Mouse (Mus musculus): ENCODE results near the gene Atp1b3. TPM values are rescaled to one million over a fixed set of nuclear protein-coding genes. Genes with fewer than 3 reads are reported as not detected.
"Not testable (repeated sequence)": the region's sequence is repeated elsewhere in the genome, so short reads cannot be mapped to it uniquely, and the experiment has no call there.

Atp1b3 gene
- 100 to 1,000 TPM in 2 of 4 experiments, 10 to 100 TPM in 2; 95.9 to 111 (median 103) TPM for total RNA-seq (2022)

DNA sequence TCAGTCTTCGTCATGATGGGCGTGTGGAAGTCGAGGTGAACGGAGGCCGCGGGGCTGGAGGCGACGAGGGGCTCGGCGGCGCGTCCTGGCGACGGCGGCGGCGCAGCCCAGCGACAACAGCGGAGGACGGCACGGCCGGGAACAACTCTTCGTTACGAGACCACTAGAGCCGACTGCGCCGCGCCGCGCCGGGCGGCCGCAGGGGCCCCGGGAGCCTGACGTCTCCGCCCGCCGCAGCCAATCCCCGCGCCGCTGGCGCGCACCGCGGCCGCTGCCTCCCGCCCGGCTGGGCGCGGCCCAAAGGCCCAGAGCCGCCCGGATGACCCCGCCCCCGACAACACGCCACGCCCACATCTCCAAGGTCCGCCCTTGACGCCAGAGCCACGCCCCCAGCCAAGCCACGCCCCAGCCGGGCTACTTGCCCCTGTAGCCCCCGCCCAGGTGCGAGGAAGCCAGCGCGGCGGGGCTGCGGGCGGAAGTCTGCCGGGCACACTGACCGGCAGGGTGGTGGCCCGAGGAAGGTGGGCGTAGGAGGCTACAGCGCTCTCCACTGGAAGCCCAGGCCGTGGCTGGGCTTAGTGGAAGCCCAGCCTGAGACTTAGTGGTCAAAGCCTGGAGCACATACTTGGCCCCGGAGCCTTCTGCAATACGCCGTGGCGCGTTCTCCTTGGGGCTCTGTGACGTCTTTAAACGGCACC, at the start of gene Atp1b3:
TSS of gene Atp1b3 (minus strand) at position 302 of the 698 bp plus-strand sequence.
- DNase-seq (ENCODE audit: low spot score in 2 of 2) = peak; percentile 95 to 98

DNA sequence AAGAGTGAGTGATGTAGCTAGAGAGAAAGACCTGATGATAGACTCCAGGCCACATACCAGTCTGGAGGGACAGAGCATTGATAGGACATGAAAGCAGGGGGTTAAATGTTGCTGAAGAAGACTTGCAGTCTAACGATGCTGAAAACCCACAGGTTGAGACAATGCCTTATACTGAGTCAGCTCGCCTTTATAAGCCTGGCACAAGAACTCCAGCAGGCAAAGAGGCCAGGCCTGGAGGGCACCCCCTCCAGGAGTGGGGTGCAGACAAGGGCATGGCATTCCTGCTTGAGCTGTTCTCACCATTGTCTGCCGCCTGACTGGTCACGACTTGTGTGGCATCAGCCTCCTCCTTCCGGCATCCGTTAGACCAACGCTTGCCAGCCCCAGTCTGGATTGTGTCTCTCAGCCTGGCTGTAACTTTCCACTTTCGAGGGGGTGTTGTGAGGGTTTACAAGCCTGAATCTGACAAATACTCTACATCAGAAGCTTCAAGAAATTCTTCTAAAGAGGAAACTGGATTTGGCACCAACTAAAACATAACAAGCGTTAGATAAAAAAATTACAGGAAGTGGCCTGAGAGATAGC, 48.7 kb upstream of the Atp1b3 start:
- no peak for DNase-seq (ENCODE audit: low spot score in 2 of 2)

DNA sequence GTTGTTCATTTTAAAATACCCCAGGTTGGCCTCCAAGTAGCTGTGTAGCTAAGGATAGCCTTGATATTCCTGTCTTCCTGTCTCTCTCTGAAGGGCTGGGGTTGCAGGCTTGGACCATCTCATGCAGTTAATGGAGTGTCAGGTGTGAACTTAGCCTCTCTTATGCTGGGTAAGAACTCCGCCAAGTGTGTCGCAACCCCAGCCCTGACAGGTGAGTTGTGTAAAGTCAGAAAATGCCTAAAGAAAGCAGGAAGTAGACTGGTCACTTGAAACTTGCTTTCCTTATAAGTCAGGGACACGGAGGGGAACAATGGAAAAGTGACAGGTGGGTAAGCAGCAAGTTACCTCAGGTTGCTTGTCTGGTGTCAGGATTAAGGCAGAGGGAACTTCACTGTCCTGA, 40.1 kb upstream of the Atp1b3 start:
- no peak for DNase-seq (ENCODE audit: low spot score in 2 of 2)

DNA sequence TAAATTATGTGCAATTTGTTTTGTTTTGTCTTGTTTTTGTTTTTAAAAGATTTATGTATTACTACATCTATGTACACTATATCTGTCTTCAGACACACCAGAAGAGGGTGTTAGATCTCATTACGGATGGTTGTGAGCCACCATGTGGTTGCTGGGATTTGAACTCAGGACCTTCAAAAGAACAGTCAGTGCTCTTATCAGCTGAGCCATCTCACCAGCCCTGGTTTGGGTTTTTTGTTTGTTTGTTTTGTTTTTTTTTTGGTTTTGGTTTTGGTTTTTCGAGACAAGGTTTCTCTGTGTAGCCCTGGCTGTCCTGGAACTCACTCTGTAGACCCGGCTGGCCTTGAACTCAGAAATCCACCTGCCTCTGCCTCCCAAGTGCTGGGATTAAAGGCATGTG, 35.7 kb upstream of the Atp1b3 start:
- not testable (repeated sequence) for DNase-seq (ENCODE audit: low spot score in 2 of 2)

DNA sequence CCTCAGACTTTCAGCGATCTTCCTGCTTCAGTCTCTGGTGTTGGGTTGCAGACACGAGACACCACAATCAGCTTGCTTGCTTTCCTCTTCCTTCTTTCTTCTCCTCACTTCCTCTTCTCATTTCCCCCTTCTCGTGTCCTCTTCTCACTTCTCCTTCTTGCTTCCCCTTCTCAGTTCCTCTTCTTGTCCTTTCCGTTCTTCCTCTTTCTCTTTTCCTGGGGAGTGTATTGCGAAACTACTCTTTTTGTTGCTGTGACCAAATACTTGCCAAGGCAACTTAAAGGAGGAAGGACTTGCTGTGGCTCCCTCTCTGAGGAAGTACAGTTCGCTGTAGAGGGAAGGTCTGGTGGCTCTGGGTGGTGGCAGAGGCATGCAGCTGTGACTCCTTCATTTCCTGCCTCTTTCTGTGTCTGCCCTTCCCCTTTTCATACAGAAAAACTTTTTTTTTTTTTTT, 35.2 kb upstream of the Atp1b3 start:
- DNase-seq (ENCODE audit: low spot score in 2 of 2) = no peak

DNA sequence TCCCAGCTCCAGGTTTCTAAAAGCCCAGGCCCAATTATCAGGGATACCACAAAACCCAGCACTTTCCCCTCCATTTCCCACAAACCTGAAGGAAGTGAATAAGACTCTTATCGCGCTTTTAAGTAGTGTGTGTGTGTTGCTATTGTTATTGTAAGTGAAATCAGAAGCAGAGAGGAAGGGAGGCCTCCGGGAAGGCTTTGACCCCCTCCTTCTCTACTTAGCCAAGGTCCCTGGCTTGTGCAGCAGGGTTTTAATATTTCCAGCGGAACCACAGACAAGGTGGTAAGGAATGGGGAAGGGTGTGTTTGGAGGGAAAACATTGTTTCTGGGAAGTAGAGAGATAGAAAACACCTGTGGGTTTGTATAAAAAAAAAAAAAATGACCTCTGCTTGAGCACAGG, 34.4 kb upstream of the Atp1b3 start:
- DNase-seq (ENCODE audit: low spot score in 2 of 2) = no peak

DNA sequence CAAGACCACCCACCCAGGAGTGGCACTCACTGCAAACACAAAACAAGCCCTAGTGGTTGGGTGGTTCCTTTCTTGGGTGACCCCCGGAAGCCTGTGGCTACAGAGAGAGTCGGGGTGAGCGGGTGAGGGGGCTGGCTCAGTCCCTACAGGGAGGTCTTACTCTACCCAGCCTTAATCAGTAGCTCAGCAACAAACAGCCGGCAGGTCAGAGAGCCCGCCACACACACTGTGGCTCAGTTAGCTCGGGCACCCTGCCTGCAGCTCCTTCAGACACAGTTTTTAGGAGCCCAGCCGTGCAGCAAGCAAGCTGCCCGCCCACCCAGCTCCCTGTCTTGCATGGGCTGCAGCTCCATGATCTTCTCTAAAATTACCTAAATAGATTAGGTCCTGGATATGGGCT, 33.9 kb upstream of the Atp1b3 start:
- no peak for DNase-seq (ENCODE audit: low spot score in 2 of 2)

DNA sequence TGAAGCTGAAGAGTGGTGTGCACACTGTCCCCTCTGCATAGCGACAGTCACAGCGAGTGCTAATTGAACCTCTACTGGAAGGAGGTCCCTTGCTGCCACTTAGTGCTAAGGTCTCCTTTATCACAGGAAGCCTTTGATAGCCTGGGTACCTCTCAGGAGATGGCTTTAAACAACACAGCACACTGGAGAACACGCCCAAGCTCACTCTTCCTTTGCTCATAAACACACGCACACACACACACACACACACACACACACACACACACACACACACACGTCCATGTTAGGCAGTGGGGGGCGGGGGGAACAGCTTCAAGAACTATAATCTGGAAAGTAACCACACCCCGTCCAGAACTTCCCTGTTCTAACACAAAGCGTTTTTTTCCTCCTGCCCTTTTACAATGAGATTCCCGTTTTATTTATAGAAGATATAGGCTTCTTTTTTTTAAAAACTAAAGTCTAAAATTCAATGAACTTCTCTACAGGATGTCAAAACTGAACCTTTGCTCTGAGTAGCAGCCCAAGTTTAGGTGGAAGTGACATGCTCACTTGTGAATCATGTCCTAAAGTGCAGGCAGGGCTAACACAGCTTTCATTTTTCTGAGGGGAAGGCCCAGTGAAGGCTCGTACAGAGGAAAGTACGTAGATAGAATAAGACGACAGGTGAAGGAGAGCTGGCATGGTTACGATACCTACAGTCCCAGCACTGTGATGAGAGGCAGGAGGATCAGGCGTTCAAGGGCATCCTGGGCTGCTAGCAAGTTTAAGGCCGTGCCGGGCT, 30.9 kb upstream of the Atp1b3 start:
- no peak for DNase-seq (ENCODE audit: low spot score in 2 of 2)

DNA sequence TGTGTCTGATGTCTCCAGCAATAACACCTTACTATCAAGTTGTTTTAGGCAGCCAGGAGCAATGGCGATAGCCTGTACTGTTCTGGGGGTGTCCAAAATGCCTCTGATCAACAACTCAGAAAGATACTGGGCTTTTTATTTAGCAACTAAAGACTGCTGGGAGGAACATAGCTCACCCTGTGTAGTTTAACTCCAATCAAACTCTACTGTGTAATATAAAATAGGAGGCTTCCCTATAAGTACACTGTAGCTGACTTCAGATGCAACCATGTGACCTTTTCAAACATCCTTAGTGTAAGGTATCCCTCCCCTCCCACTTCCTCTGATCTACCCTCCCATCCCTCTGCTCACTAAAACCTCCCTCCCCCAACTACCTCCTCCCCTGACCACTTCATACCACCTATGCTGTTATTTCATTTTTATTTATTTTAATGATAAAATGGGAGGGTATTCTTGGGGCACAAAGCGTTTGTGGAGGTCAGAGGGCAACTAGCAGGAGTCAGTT, 29.5 kb upstream of the Atp1b3 start:
- no peak for DNase-seq (ENCODE audit: low spot score in 2 of 2)

DNA sequence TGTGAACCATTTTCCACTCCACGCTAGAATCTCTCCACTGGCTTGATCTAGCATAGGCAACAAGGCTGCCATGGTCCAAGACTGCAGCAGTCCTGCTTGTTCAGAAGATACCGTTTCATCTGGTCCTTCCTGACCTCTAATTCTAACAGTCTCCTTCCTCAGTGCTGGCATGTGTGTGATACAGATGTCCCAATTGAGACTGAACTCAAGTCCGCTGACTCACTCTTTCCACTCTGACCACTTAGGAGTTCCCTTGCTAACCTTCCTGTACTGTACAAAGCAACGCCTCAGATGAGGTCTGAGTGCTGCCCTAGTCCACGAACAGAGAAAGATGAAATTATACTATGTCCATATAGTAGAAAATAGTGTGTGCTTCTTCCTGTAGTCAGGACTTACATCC, 28.9 kb upstream of the Atp1b3 start:
- no peak for DNase-seq (ENCODE audit: low spot score in 2 of 2)

DNA sequence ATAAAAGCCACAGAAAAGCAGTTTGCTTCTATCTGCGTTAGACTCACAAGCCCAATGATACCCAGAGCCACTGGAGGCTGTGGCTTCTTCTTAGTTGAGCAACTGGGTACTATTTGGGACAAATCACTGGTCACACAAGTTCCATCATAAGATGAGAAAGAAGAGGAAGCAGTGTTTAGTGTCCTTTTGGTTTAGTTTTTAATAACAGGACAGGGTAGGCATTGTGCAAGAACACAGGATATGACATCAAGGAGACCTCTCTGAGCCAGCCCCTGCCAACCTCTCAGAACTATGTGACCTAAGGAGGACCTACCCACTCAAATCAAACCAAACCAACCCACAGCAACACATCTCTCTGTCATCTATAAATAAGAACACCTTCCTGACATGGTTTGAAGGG, 27.7 kb upstream of the Atp1b3 start:
- DNase-seq (ENCODE audit: low spot score in 2 of 2) = no peak

DNA sequence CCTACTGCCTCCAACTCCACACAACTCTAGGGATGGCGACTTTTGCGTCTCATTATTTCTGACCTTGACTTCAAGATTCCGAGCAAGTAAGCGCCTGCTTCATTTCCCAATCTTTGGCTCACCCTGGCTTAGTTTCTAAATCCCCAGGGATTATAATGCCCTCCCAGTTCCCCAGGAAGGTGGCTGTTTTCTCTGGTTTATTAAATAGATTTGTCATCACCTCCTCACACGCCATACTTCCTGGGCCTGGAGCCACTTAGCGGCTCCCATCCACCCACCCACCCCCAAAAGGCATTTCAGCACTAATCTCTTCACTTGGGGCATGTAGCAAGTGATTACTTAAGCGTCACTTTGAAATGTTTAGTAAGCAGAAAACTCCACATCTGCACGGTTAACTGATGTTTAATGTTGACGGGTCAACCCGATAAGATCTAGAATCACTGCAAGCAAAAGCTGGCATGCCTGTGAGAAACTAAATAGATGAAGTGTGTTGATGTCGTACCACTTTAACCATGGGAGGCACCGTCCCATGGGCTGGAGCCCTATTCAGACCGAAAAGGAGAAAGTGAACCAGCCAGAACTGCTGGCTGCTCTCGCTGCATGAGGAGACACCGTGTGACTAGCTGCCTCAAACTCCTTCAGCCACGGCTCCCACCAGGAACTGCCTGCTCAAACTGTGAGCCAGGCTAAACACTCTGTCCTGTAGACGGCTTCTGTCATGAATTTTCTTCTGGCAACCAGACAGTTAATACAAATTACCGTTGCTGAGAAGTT, 19.7 kb upstream of the Atp1b3 start:
- DNase-seq (ENCODE audit: low spot score in 2 of 2) = no peak

DNA sequence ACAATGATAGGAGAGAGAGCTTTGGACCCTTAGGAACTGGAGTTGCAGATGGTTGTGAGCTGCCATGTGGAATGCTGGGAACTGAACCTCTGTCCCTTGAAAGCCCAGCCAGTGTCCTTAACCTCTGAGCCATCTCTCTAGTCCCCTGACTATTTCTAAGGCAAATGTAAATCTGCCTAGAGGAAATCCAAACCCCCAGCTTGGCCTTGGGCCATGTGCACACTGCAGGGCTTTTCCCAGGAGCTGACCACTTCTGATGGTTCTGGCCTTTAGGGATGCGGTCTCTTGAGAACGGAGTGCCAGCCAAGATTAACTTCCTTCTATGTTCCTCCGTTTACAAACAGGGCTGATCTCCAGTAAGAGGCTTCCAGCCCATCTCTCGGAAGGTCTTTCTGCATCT, 18.5 kb upstream of the Atp1b3 start:
- no peak for DNase-seq (ENCODE audit: low spot score in 2 of 2)

DNA sequence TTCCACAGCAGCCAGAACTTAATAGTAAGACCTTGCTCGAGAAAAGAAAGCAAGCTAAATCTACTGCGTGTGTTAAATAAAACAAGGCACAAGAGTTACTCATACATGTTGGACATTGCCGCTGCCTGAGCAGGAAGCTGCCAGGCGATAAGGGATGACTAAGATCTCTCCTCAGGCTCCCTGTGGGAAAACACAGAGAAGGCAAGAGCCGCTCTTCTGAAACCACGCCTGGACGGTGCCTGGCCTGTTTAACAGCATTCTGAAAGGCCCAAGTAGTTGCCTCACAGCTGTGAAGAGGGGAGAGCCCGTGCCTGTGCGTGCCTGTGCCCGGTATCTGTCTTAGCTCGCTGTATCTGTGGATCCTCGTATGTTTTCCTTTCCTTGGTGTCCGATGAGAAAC, 17.2 kb upstream of the Atp1b3 start:
- DNase-seq (ENCODE audit: low spot score in 2 of 2) = no peak

DNA sequence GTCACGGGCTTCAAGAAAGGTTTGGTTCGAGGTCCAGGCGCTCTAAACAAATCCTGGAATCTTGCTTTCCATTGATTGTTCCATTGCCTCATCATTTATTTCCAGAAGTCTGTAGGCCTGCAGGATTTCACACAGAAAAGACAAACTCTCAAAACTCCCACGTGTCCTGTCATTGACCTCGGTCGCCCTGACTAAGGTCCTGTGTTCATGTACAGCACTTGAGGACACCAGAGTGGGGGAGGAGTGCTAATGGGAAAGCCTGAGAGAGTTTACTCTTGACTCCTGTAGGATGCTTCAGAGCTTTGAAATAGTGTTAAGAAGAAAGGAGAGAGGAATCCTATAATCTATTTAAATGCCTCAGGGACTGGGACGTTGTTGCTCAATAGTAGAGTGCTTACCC, 15.3 kb upstream of the Atp1b3 start:
- no peak for DNase-seq (ENCODE audit: low spot score in 2 of 2)

DNA sequence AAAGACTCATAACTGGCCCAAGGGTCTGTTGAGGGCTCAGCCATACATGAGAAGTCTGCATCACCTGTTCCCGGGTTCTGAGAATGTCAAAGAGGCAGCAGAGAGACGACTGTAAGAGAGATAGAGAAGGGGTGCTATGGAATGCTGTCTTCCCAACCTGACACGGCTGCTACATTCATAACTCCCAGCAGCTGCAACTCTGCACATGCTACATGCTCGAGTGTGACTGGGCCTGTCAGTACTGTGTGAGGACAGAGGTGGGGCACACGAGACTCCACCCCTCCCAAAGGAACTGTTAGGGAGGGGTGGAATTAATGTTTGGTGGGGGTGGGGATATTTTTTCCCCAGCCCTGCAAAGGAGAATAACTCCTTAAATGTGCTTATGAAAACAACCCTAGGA, 14.5 kb upstream of the Atp1b3 start:
- DNase-seq (ENCODE audit: low spot score in 2 of 2) = no peak

DNA sequence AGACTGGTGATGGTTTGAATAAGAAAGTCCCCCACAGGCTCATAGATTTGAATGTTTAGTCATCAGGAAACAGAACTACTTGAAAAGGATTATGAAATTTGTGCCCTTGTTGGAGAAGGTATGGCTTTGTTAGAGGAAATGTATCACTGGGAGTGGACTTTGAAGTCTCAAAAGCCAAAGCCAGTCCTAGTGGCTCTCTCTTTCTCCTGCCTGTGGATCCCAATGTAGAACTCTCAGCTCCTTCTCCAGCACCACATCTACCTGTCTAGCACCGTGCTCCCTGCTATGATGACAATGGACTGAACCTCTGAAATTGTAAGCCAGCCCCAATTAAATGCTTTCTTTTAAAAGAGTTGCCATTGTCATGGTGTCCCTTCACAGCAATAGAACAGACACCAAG, 12.9 kb upstream of the Atp1b3 start:
- DNase-seq (ENCODE audit: low spot score in 2 of 2) = no peak

DNA sequence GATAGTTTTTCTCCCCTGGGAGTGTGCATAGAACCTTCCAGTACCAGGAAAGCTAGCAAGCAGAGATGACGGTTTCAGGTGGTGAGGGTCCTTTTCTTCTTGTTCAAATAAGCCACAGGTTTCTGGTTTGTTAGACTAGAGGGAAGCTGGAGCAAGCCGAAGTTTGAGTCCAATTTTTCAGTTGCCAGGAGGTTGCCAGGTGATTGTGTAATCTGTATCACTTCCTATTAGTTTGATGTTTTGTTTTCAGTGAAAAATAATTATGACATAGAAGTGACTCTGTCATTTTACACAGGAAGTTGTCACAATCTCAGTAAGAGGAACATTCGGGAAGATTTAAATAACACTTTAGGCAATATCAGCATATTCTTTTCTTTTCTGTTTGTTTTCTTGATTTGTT, 11.6 kb upstream of the Atp1b3 start:
- no peak for DNase-seq (ENCODE audit: low spot score in 2 of 2)

DNA sequence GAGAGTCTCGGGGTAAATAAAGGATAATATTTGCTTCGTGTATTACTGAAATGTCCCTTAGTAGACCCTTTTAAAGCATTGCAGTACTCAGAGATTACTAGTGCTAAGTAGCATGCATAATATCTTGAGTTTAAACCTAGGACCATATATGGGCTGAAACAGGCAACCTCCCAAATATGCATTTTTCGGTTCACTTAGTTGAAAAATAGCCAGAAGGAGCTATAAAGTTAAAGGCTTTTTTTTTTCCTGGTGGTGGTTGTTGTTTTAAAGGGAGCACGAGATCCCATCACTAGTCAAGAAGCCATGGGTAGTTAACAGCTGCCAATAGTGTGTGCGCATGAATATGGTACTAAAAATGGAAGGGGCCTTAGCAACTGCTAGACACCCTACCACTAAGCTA, 6.8 kb upstream of the Atp1b3 start:
- no peak for DNase-seq (ENCODE audit: low spot score in 2 of 2)

DNA sequence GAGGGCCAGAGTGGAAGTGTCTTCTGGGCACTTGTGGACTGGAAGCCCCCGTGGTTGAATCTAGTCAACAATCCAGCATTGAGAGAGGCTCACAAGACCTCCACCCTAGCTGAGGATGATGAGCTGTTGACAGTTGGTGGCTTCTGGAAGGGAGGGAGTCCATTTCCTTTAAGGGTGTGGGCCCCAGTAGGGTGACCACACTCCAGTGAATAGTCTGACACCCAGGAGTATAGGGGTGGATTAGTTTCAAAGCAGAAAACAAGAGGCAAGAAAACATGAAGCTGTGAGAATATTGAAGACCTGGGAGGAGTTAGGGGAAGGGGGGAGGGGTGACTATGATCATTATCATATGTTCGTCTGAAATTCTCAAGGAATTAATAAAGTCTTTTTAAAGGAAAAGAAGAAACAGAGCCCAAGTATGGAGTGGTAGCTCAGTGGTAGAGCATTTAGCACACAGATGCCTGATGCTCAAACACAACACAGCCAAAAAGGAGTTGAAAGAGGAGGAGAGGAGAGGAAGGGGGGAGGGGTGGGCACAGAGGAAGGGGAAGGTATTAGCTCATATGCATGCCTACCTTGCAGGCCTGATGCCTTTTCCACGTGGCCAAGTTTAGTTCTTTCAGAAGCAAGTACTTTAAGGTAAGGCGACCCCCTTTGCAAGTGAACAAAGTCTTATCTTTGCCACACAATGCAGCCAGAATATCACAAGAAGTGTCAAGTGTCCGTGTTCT, 5.6 kb upstream of the Atp1b3 start:
- DNase-seq (ENCODE audit: low spot score in 2 of 2) = no peak

DNA sequence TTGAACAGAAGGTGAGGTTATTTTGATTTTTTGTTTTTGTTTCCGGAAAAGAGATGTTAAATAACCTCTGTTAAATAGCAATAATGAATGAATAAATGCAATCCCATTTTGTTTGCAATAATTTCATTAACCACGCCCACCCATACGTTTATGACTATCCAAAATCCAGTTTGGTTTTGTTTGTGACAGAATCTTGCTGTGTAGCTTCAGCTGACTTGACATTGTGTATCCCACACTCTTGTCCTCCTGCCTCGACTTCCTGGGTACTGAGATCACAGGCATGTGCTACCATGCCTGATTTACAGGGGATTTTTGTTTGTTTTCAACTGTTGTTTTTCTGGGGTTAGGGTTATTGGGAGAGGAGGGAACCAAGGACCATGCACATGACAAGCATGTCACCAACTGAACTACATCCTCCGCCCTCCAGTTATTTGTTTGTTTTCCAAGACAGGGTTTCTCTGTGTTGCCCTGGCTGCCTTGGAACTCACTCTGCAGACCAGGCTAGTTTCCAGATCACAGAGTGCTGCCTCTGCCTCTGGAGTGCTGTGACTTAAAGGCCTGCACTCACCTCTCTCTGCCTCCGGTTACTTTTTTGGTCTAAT, 1.1 kb upstream of the Atp1b3 start:
- DNase-seq (ENCODE audit: low spot score in 2 of 2) = no peak
